Mouse (Mus musculus): ENCODE measurements around the gene Tmem254b.
"Not testable (repeated sequence)": the region's sequence is repeated elsewhere in the genome, so short reads cannot be mapped to it uniquely, and the experiment has no call there.

GRCm38 (mm10) chr14:26156032-26156431, 50.8 kb downstream of the Tmem254b start:
- not testable (repeated sequence) for TF ChIP-seq CTCF (IDR thresholded peaks at IDR 0.05; ENCODE audit: low read depth, low read length); POLR2A (IDR thresholded peaks at IDR 0.05; ENCODE audit: insufficient read depth, low read length); EP300 (IDR thresholded peaks at IDR 0.05; ENCODE audit: insufficient read depth, low read depth, low read length)
